Mouse (Mus musculus): ENCODE results near the gene Heg1. TPM values are rescaled to one million over a fixed set of nuclear protein-coding genes. Genes with fewer than 3 reads are reported as not detected.

The Heg1 gene
- polyA plus RNA-seq, 1 experiment from 2014 or later: 40.7 TPM

GRCm38 (mm10) chr16:33751590-33751989 is 67.4 kb downstream of the Heg1 start:
- Histone ChIP-seq H3K27ac (ENCODE audit: low read depth, low read length) (no peak overlapping the region), H3K27me3 (ENCODE audit: control insufficient read depth, insufficient read depth, low read length) (no peaks in the 10 kb centered on the region), H3K4me1 (ENCODE audit: control insufficient read depth, insufficient read depth, low read length) (no peaks in the 10 kb centered on the region), H3K9ac (ENCODE audit: low read length) (no peak overlapping the region), H3K4me3 (ENCODE audit: low read depth, low read length) (no peak overlapping the region), H3K36me3 (ENCODE audit: control insufficient read depth, insufficient read depth, low read length) (peaks cover 3% of the 10 kb centered on the region; the same call in 1 of the 2 replicates), H3K9me3 (ENCODE audit: control insufficient read depth, low read length) (no peaks in the 10 kb centered on the region), H3K4me2 (no peak overlapping the region)
- WGBS: 68% methylated on average over 12 of the region's 12 CpGs
- DNase-seq (ENCODE audit: low spot score, missing footprints): no peak
- no peak for ATAC-seq (ENCODE audit: low FRiP score)

- Histone ChIP-seq H3K4me1 (ENCODE audit: control insufficient read depth, insufficient read depth, low read length) (no peaks in the 10 kb centered on the region), H3K4me3 (ENCODE audit: low read depth, low read length) (no peak overlapping the region), H3K27me3 (ENCODE audit: control insufficient read depth, insufficient read depth, low read length) (no peaks in the 10 kb centered on the region), H3K27ac (ENCODE audit: low read depth, low read length) (no peak overlapping the region), H3K4me2 (no peak overlapping the region), H3K9me3 (ENCODE audit: control insufficient read depth, low read length) (no peaks in the 10 kb centered on the region), H3K36me3 (ENCODE audit: control insufficient read depth, insufficient read depth, low read length) (peaks cover 3% of the 10 kb centered on the region; the same call in 1 of the 2 replicates), H3K9ac (ENCODE audit: low read length) (no peak overlapping the region)
- 89% methylated on average over 8 of the region's 8 CpGs for WGBS
- ATAC-seq (ENCODE audit: low FRiP score) (no peak), DNase-seq (ENCODE audit: low spot score, missing footprints) (no peak)
Measured at GRCm38 (mm10) chr16:33752904-33753578, 68.9 kb downstream of the Heg1 start.

- 74% methylated on average over 8 of the region's 8 CpGs for WGBS
- no peaks in the 10 kb centered on the region for H3K9me3 ChIP-seq (ENCODE audit: control insufficient read depth, low read length)
- ATAC-seq (ENCODE audit: low FRiP score) (no peak), DNase-seq (ENCODE audit: low spot score, missing footprints) (no peak)
- H3K36me3 ChIP-seq (ENCODE audit: control insufficient read depth, insufficient read depth, low read length): no peaks in the 10 kb centered on the region; the same call in 1 of the 2 replicates
- H3K4me2 ChIP-seq: no peak overlapping the region
- H3K27ac ChIP-seq (ENCODE audit: low read depth, low read length): no peak overlapping the region
- no peaks in the 10 kb centered on the region for H3K27me3 ChIP-seq (ENCODE audit: control insufficient read depth, insufficient read depth, low read length)
- no peaks in the 10 kb centered on the region; the same call in 1 of the 2 replicates for H3K4me1 ChIP-seq (ENCODE audit: control insufficient read depth, insufficient read depth, low read length)
- no peak overlapping the region for H3K9ac ChIP-seq (ENCODE audit: low read length)
- no peak overlapping the region for H3K4me3 ChIP-seq (ENCODE audit: low read depth, low read length)
Measured at GRCm38 (mm10) chr16:33755293-33755692, 71.1 kb downstream of the Heg1 start.

- Histone ChIP-seq H3K27me3 (ENCODE audit: control insufficient read depth, insufficient read depth, low read length) (no peaks in the 10 kb centered on the region), H3K36me3 (ENCODE audit: control insufficient read depth, insufficient read depth, low read length) (no peaks in the 10 kb centered on the region; the same call in 1 of the 2 replicates), H3K27ac (ENCODE audit: low read depth, low read length) (no peak overlapping the region), H3K4me1 (ENCODE audit: control insufficient read depth, insufficient read depth, low read length) (peaks cover 2% of the 10 kb centered on the region; the same call in 1 of the 2 replicates), H3K9ac (ENCODE audit: low read length) (no peak overlapping the region), H3K4me3 (ENCODE audit: low read depth, low read length) (no peak overlapping the region), H3K4me2 (no peak overlapping the region), H3K9me3 (ENCODE audit: control insufficient read depth, low read length) (no peaks in the 10 kb centered on the region)
- ATAC-seq (ENCODE audit: low FRiP score): no peak
- no peak for DNase-seq (ENCODE audit: low spot score, missing footprints)
- WGBS: 52% methylated on average over 16 of the region's 16 CpGs
Measured at GRCm38 (mm10) chr16:33755961-33756360, 71.8 kb downstream of the Heg1 start.

- Histone ChIP-seq H3K9me3 (ENCODE audit: control insufficient read depth, low read length) (no peaks in the 10 kb centered on the region), H3K9ac (ENCODE audit: low read length) (no peak overlapping the region), H3K4me1 (ENCODE audit: control insufficient read depth, insufficient read depth, low read length) (peaks cover 5% of the 10 kb centered on the region), H3K4me2 (no peak overlapping the region), H3K36me3 (ENCODE audit: control insufficient read depth, insufficient read depth, low read length) (no peaks in the 10 kb centered on the region; the same call in 1 of the 2 replicates), H3K27ac (ENCODE audit: low read depth, low read length) (no peak overlapping the region), H3K27me3 (ENCODE audit: control insufficient read depth, insufficient read depth, low read length) (no peaks in the 10 kb centered on the region), H3K4me3 (ENCODE audit: low read depth, low read length) (no peak overlapping the region)
- ATAC-seq (ENCODE audit: low FRiP score) (no peak), DNase-seq (ENCODE audit: low spot score, missing footprints) (no peak)
- 56% methylated on average over 6 of the region's 6 CpGs for WGBS
Measured at GRCm38 (mm10) chr16:33756396-33756795, 72.2 kb downstream of the Heg1 start.

- no peaks in the 10 kb centered on the region for H3K9me3 ChIP-seq (ENCODE audit: control insufficient read depth, low read length)
- H3K4me3 ChIP-seq (ENCODE audit: low read depth, low read length): no peak overlapping the region
- no peak overlapping the region for H3K27ac ChIP-seq (ENCODE audit: low read depth, low read length)
- ATAC-seq (ENCODE audit: low FRiP score) (no peak), DNase-seq (ENCODE audit: low spot score, missing footprints) (no peak)
- H3K4me1 ChIP-seq (ENCODE audit: control insufficient read depth, insufficient read depth, low read length): peaks cover 17% of the 10 kb centered on the region
- H3K4me2 ChIP-seq: no peak overlapping the region
- peaks cover 4% of the 10 kb centered on the region; the same call in 1 of the 2 replicates for H3K36me3 ChIP-seq (ENCODE audit: control insufficient read depth, insufficient read depth, low read length)
- H3K27me3 ChIP-seq (ENCODE audit: control insufficient read depth, insufficient read depth, low read length): no peaks in the 10 kb centered on the region
- H3K9ac ChIP-seq (ENCODE audit: low read length): no peak overlapping the region
- WGBS: 91% methylated on average over 7 of the region's 7 CpGs
Measured at GRCm38 (mm10) chr16:33759207-33759606, 75.0 kb downstream of the Heg1 start.

- WGBS: 32% methylated on average over 5 of the region's 5 CpGs
- Histone ChIP-seq H3K27me3 (ENCODE audit: control insufficient read depth, insufficient read depth, low read length) (no peaks in the 10 kb centered on the region), H3K4me1 (ENCODE audit: control insufficient read depth, insufficient read depth, low read length) (peaks cover 24% of the 10 kb centered on the region), H3K36me3 (ENCODE audit: control insufficient read depth, insufficient read depth, low read length) (peaks cover 4% of the 10 kb centered on the region; the same call in 1 of the 2 replicates), H3K9me3 (ENCODE audit: control insufficient read depth, low read length) (no peaks in the 10 kb centered on the region), H3K27ac (ENCODE audit: low read depth, low read length) (no peak overlapping the region), H3K4me3 (ENCODE audit: low read depth, low read length) (no peak overlapping the region), H3K4me2 (no peak overlapping the region), H3K9ac (ENCODE audit: low read length) (no peak overlapping the region)
- ATAC-seq (ENCODE audit: low FRiP score) (no peak), DNase-seq (ENCODE audit: low spot score, missing footprints) (no peak)
Measured at GRCm38 (mm10) chr16:33760542-33760941, 76.4 kb downstream of the Heg1 start.

- no peak overlapping the region for H3K4me3 ChIP-seq (ENCODE audit: low read depth, low read length)
- H3K4me2 ChIP-seq: no peak overlapping the region
- H3K27me3 ChIP-seq (ENCODE audit: control insufficient read depth, insufficient read depth, low read length): no peaks in the 10 kb centered on the region
- H3K9ac ChIP-seq (ENCODE audit: low read length): no peak overlapping the region
- peaks cover 4% of the 10 kb centered on the region; the same call in 1 of the 2 replicates for H3K36me3 ChIP-seq (ENCODE audit: control insufficient read depth, insufficient read depth, low read length)
- no peaks in the 10 kb centered on the region for H3K9me3 ChIP-seq (ENCODE audit: control insufficient read depth, low read length)
- 43% methylated on average over 11 of the region's 11 CpGs for whole genome bisulfite sequencing
- H3K4me1 ChIP-seq (ENCODE audit: control insufficient read depth, insufficient read depth, low read length): peaks cover 24% of the 10 kb centered on the region
- DNase-seq (ENCODE audit: low spot score, missing footprints) (peak; percentile 90), ATAC-seq (ENCODE audit: low FRiP score) (no peak)
- no peak overlapping the region for H3K27ac ChIP-seq (ENCODE audit: low read depth, low read length)
Measured at GRCm38 (mm10) chr16:33760996-33761395, 76.8 kb downstream of the Heg1 start.

- DNase-seq (ENCODE audit: low spot score, missing footprints): peak; percentile 94
- Histone ChIP-seq H3K4me3 (ENCODE audit: low read depth, low read length) (no peak overlapping the region), H3K27me3 (ENCODE audit: control insufficient read depth, insufficient read depth, low read length) (no peaks in the 10 kb centered on the region), H3K27ac (ENCODE audit: low read depth, low read length) (peak overlapping the region; percentile 62), H3K4me2 (peak overlapping the region; percentile 10; the same call in 1 of the 2 replicates), H3K4me1 (ENCODE audit: control insufficient read depth, insufficient read depth, low read length) (peaks cover 24% of the 10 kb centered on the region), H3K9ac (ENCODE audit: low read length) (no peak overlapping the region), H3K9me3 (ENCODE audit: control insufficient read depth, low read length) (no peaks in the 10 kb centered on the region), H3K36me3 (ENCODE audit: control insufficient read depth, insufficient read depth, low read length) (peaks cover 9% of the 10 kb centered on the region; the same call in 1 of the 2 replicates)
- WGBS: 18% methylated on average over 12 of the region's 12 CpGs
- ATAC-seq (ENCODE audit: low FRiP score): peak; percentile 86
Measured at GRCm38 (mm10) chr16:33764501-33765193, 80.5 kb downstream of the Heg1 start.
